Mouse (Mus musculus) midbrain, postnatal 0 days (tissue): ENCODE data around the gene Krtap31-2. TPM values are rescaled to one million over a fixed set of nuclear protein-coding genes. Genes with fewer than 3 reads are reported as not detected.

ENCODE experiments used
- ATAC-seq: fragments of 200-750 bp; cut with Nextera tagmentation; 2 replicates; pipeline ENCODE4 v1.8.0; 2017; ENCODE audit warnings: moderate number of reproducible peaks, mild to moderate bottlenecking, moderate TSS enrichment, moderate library complexity; ENCODE audit not compliant: low FRiP score
- DNase-seq: peaks from one replicate; pipeline ENCODE4 v3.0.0-alpha.2; 2015; ENCODE audit warnings: low spot score
- H3K27ac ChIP-seq: fragments of 300-500 bp; sonication (generic); 2 replicates; pipeline ENCODE4 v1.5.1; 2014; ENCODE audit warnings: low read depth, mild to moderate bottlenecking, low read length, mixed read lengths
- H3K27me3 ChIP-seq: fragments of 300-500 bp; sonication (generic); 2 replicates; pipeline ENCODE4 v1.6.1; 2014; ENCODE audit warnings: low read length, control low read depth, mixed read lengths; ENCODE audit not compliant: insufficient read depth
- H3K36me3 ChIP-seq: fragments of 300-500 bp; sonication (generic); 2 replicates; pipeline ENCODE4 v1.6.1; 2014; ENCODE audit warnings: low read length, control low read depth, mixed read lengths; ENCODE audit not compliant: insufficient read depth
- H3K4me1 ChIP-seq: fragments of 300-500 bp; sonication (generic); 2 replicates; pipeline ENCODE4 v1.6.1; 2014; ENCODE audit warnings: mild to moderate bottlenecking, control low read depth, antibody characterized with exemption, low read length, mixed read lengths; ENCODE audit not compliant: insufficient read depth
- H3K4me2 ChIP-seq: fragments of 300-500 bp; sonication (generic); 2 replicates; pipeline ENCODE4 v1.6.1; 2014; ENCODE audit warnings: low read depth, mild to moderate bottlenecking, low read length, mixed read lengths; ENCODE audit not compliant: poor library complexity, severe bottlenecking
- H3K4me3 ChIP-seq: fragments of 300-500 bp; sonication (generic); 2 replicates; pipeline ENCODE4 v1.5.1; 2014; ENCODE audit warnings: low read depth, mild to moderate bottlenecking, low read length, moderate library complexity
- H3K9ac ChIP-seq: fragments of 300-500 bp; sonication (generic); replicated peaks from 2 replicates; pipeline ENCODE4 v1.6.1; 2014; ENCODE audit warnings: mild to moderate bottlenecking, low read length, moderate library complexity, mixed read lengths; ENCODE audit not compliant: poor library complexity, severe bottlenecking
- H3K9me3 ChIP-seq: fragments of 300-500 bp; sonication (generic); 2 replicates; pipeline ENCODE4 v1.6.1; 2016; ENCODE audit warnings: low read length, control low read depth
- CTCF ChIP-seq: IDR thresholded peaks from 2 replicates; pipeline ENCODE4 v1.5.1; 2016; ENCODE audit warnings: antibody characterized with exemption, mild to moderate bottlenecking
- whole genome bisulfite sequencing: fragments of 180-500 bp; shearing (Covaris S2); extraction: QIAGEN DNeasy Blood & Tissue Kit; methylation state at CpG from one replicate; pipeline ENCODE4 v1.1.7; 2014; 5-methylcytosine and 5-hydroxymethylcytosine counted together
- polyA plus RNA-seq: library from polyadenylated mRNA; unstranded; fragments of >200 nt; fragmentation: Nextera tagmentation; extraction: Ambion mirVana; gene quantifications from 2 replicates; pipeline ENCODE4 v1.2.1, GENCODE M21; 2015
- total RNA-seq: library from RNA; depleted of rRNA; stranded (reverse); fragments of >200 nt; gene quantifications from 2 replicates; pipeline ENCODE4 v1.2.3, GENCODE M21; 2014; rRNA removed

Krtap31-2 gene
- total RNA-seq (not detected in 2 replicates), polyA plus RNA-seq (not detected in 2 replicates)

- Histone ChIP-seq H3K4me3 (no peak within 1 kb of the TSS), H3K9me3 (no peaks in the 10 kb centered on the region), H3K4me2 (no peak within 1 kb of the TSS), H3K36me3 (no peaks in the 10 kb centered on the region), H3K27me3 (no peaks in the 10 kb centered on the region), H3K4me1 (no peaks in the 10 kb centered on the region), H3K27ac (no peak within 1 kb of the TSS), H3K9ac (no peak within 1 kb of the TSS)
- no peak for ATAC-seq
- 94% methylated on average over 1 of the region's 1 CpGs for WGBS
- no peak for TF ChIP-seq CTCF
- no peak for DNase-seq
Observed at GRCm38 (mm10) chr11:99935991-99936390, at the start of gene Krtap31-2. Gene Krtap31-2 (plus strand): TSS chr11:99936291.

- Histone ChIP-seq H3K4me1 (no peaks in the 10 kb centered on the region), H3K9ac (no peak within 1 kb of the TSS), H3K4me2 (no peak within 1 kb of the TSS), H3K27ac (no peak within 1 kb of the TSS), H3K4me3 (no peak within 1 kb of the TSS), H3K36me3 (no peaks in the 10 kb centered on the region), H3K27me3 (no peaks in the 10 kb centered on the region), H3K9me3 (no peaks in the 10 kb centered on the region)
- ATAC-seq (no peak), DNase-seq (no peak)
- WGBS = 85% methylated on average over 2 of the region's 2 CpGs
- TF ChIP-seq CTCF = no peak
Observed at GRCm38 (mm10) chr11:99907620-99908019, 28.5 kb upstream of the Krtap31-2 start, which contains the start of gene Krtap31-1. Gene Krtap31-1 (plus strand): TSS chr11:99907920.

- H3K9ac ChIP-seq = no peak within 1 kb of the TSS
- no peak within 1 kb of the TSS for H3K4me3 ChIP-seq
- DNase-seq (no peak), ATAC-seq (no peak)
- H3K4me2 ChIP-seq = no peak within 1 kb of the TSS
- H3K36me3 ChIP-seq = no peaks in the 10 kb centered on the region
- WGBS = 94% methylated on average over 3 of the region's 3 CpGs
- no peaks in the 10 kb centered on the region for H3K9me3 ChIP-seq
- H3K27me3 ChIP-seq = no peaks in the 10 kb centered on the region
- no peaks in the 10 kb centered on the region for H3K4me1 ChIP-seq
- TF ChIP-seq CTCF = no peak
- no peak within 1 kb of the TSS for H3K27ac ChIP-seq
Observed at GRCm38 (mm10) chr11:99914451-99914850, 21.6 kb upstream of the Krtap31-2 start, which contains the start of gene Gm11565. Gene Gm11565 (plus strand): TSS chr11:99914751.

- Histone ChIP-seq H3K36me3 (no peaks in the 10 kb centered on the region), H3K27ac (no peak overlapping the region), H3K4me2 (no peak overlapping the region), H3K4me3 (no peak overlapping the region), H3K9me3 (no peaks in the 10 kb centered on the region), H3K9ac (no peak overlapping the region), H3K4me1 (no peaks in the 10 kb centered on the region), H3K27me3 (no peaks in the 10 kb centered on the region)
- ATAC-seq (no peak), DNase-seq (no peak)
- 82% methylated on average over 9 of the region's 9 CpGs for WGBS
- no peak for TF ChIP-seq CTCF
Observed at GRCm38 (mm10) chr11:99937751-99938264, 1.7 kb downstream of the Krtap31-2 start.

- Histone ChIP-seq H3K4me3 (no peak within 1 kb of the TSS), H3K27me3 (no peaks in the 10 kb centered on the region), H3K4me1 (no peaks in the 10 kb centered on the region), H3K9ac (no peak within 1 kb of the TSS), H3K27ac (no peak within 1 kb of the TSS), H3K9me3 (no peaks in the 10 kb centered on the region), H3K36me3 (no peaks in the 10 kb centered on the region), H3K4me2 (no peak within 1 kb of the TSS)
- ATAC-seq (no peak), DNase-seq (no peak)
- 95% methylated on average over 2 of the region's 2 CpGs for WGBS
- no peak for TF ChIP-seq CTCF
Observed at GRCm38 (mm10) chr11:99948175-99948574, 12.1 kb downstream of the Krtap31-2 start, which contains the start of gene Krtap9-5. Gene Krtap9-5 (plus strand): TSS chr11:99948475.

- WGBS = 49% methylated on average over 6 of the region's 6 CpGs
- Histone ChIP-seq H3K27ac (no peak overlapping the region), H3K9me3 (no peaks in the 10 kb centered on the region), H3K9ac (no peak overlapping the region), H3K27me3 (no peaks in the 10 kb centered on the region), H3K4me1 (no peaks in the 10 kb centered on the region), H3K4me3 (no peak overlapping the region), H3K36me3 (no peaks in the 10 kb centered on the region), H3K4me2 (no peak overlapping the region)
- no peak for ATAC-seq
- TF ChIP-seq CTCF = no peak
- DNase-seq = no peak
Observed at GRCm38 (mm10) chr11:99964213-99964612, 28.1 kb downstream of the Krtap31-2 start.
